Mouse (Mus musculus): Measurements from ENCODE around the gene Eci2.
"Not testable (repeated sequence)": the region's sequence is repeated elsewhere in the genome, so short reads cannot be mapped to it uniquely, and the experiment has no call there.

The Eci2 gene

DNA sequence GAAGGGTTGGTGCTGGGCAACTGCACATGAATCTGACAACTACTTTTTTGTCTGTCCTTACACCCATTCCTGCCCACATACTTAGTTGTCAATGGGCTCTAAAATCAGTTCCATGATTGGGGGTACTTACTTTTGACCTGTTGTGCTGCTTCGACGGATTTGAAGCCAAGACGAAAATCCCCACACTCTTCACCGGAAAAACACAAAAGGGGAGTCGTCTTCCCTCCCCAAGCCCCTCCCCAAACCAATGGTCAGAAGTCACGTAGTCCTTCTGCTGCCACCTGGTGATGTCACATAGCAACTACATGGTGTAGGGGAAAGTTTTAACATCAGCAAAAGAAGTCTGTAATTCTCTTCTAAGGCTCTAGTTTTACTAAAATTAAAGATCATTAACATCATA, at the start of gene Eci2:
Gene Eci2 (minus strand): TSS at position 218 of the 400 bp plus-strand sequence.
- DNase-seq (ENCODE audit: low read depth, low spot score), result peak; percentile 82

GRCm38 (mm10) chr13:35074862-35075261, 48.0 kb upstream of the Eci2 start:
- DNase-seq (ENCODE audit: low read depth, low spot score), result peak; percentile 9

DNA sequence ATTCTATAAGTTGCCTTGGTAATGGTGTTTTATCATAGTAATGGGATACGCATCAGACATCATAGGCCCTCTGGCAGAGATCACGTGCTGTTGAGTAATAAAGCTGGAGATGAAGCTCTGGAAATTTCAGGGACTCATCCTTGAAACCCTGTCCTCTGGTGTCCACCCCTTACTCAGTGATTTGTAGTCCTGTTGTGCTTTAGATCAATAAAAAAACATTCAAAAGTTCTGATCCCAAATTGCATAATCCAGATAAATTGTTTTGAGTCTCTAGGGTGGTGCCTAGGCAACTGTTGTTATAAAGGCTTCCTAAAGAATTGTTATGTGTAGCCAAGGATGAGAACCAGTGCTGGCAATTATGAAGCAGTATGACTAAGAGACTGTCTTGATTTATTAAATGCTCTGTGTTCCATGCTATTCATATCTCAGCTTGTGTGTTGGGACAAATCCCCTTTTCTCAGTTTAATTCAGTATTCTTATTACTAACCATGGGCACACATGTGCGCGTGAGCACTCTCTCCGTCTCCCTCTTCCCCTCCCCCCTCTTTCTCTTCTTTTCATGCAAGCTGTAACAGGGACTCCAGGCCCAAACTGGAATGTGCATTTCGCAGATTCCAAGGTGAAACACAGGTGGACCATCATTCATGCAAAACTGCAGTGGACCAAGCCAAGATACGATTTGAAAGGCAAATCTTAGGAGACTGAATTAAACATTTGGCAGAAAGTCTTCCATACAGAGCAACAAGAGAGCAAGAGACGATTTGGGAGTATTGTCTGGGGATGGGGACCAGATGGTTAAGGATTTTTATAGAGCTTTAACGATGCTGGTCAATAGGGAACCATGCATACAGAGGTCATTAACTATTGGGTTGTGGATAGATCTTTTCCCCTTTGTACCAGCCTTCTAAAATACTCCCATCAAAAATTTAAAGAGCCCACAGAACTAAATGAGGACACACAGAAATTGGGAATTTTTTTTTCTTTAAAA, 43.9 kb upstream of the Eci2 start:
- DNase-seq (ENCODE audit: low read depth, low spot score), result no peak

DNA sequence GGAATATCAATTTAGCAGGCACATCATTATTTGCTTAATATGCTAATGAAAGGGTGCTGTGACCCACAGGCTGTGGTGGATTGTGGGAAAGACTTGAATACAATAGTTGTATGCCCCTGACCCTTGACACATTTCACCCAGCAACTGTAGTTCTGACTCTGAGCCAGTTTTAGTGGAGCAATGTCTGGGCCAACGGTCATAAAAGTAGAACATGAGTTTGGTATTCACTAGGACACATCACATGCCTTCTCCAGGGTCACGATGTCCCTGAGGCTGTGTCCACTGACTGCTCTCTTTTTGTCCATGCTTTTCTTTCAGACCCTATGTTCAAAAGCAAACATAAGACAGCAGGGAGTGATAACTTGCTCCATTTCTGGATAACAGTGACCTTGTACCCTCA, 40.2 kb upstream of the Eci2 start:
- DNase-seq (ENCODE audit: low read depth, low spot score), result no peak

DNA sequence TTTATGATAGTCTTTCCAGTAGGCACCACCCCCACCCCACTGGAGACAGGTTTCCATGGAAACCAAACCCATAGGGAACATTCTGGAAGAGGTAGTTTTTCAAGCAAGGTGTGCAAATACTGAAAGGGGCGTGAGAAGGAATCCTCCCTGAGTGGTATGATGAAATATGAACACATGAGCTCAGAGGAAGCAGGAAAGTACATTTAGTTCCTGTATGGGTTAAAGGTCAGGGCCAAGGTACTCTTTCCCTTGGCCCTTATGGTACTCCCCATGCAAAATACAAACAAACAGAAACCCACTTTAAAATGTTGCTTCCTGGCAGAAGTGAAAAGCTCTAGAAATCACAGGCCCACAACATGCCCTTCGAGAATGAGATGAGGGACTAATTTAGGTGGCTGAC, 39.1 kb upstream of the Eci2 start:
- DNase-seq (ENCODE audit: low read depth, low spot score), result no peak

- no peak for DNase-seq (ENCODE audit: low read depth, low spot score)
Measured at GRCm38 (mm10) chr13:35064381-35064780, 37.5 kb upstream of the Eci2 start.

DNA sequence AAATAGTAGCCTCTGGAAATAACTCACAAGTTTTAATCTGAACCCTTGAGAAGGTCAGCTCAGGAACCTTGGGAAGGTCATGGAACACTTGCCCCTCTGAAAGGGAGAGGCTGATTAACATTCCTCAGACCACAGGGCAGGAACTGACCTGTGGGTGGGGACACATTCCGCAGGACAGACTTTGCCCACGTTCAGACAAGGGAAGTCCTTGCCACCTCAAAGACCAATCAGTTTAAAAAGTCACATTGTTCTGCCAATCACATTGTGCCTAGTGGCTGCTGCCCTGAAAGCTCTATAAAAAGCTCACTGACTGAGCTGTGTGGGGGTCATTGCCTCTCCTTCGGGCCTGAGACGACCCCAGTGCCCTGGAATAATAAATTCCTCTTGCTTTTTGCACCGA, 31.2 kb upstream of the Eci2 start:
- DNase-seq (ENCODE audit: low read depth, low spot score), result no peak

DNA sequence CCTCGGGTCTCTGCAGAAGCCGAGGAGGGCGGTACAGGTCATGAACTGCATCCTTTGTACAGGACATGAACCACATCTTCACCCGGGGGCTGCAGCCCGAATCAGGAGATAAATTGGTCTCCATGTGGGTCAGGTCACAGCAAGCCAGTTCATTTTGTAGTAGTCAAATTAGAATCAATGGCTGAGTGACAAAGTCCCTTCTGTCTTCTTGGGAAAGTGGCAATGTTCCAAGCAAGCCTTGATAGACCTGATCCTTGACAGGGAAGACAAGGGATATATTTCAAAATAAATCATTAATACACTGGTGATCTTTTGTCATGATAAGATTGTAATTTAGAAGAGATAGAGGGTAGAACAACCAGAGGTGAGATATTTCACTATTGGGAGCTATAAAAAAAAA, 9.6 kb upstream of the Eci2 start:
- no peak for DNase-seq (ENCODE audit: low read depth, low spot score)

GRCm38 (mm10) chr13:35035731-35036130, 8.8 kb upstream of the Eci2 start:
- no peak for DNase-seq (ENCODE audit: low read depth, low spot score)

DNA sequence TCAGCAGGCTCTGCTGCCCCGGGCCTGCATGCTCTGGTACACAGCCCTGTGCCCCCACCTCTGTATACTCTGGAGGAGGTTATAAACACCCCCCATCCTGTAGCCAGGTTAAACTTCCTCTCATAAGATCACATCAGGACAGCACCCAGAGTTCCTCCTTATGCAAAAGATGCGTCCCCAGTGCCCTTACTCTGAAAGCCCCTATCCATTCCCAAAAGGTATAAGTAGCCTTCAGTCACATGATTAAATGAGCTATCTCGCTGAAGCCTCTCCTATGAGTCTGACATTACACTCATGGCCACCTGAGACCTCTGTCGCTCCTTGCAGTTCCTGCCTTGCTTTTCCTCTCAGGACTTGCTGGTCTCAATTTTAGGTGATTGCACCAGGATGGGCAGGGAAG, 6.7 kb upstream of the Eci2 start:
- DNase-seq (ENCODE audit: low read depth, low spot score), result no peak

DNA sequence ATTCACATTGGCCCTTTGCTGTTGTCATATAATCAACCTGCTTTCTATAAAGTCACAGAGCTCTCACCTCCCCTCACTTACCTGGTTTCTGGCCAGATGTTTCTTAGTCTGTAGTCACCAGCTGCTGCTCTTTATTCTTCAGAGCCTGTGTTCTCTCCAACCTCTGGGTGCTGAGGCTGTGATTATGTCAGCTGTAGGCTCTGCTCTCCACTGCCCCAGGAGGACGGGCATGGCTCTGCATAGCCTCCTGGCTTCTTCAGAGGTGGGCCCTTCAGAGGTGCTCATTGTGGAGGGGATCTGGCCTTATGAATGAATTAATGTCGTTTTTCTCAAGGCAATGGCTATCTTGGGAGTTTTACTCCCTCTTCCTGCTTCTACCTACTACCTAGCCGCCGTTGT, 4.8 kb upstream of the Eci2 start:
- peak; percentile 22 for DNase-seq (ENCODE audit: low read depth, low spot score)

GRCm38 (mm10) chr13:35030979-35031683, 4.2 kb upstream of the Eci2 start:
- peak; percentile 21 for DNase-seq (ENCODE audit: low read depth, low spot score)

GRCm38 (mm10) chr13:35028365-35028764, 1.5 kb upstream of the Eci2 start:
- DNase-seq (ENCODE audit: low read depth, low spot score), result no peak

GRCm38 (mm10) chr13:35023401-35023800, 3.5 kb downstream of the Eci2 start:
- DNase-seq (ENCODE audit: low read depth, low spot score), result not testable (repeated sequence)

GRCm38 (mm10) chr13:35020383-35020782, 6.5 kb downstream of the Eci2 start:
- no peak for DNase-seq (ENCODE audit: low read depth, low spot score)

- DNase-seq (ENCODE audit: low read depth, low spot score), result no peak
Measured at GRCm38 (mm10) chr13:35018866-35019536, 7.9 kb downstream of the Eci2 start.

GRCm38 (mm10) chr13:35017392-35017791, 9.5 kb downstream of the Eci2 start:
- no peak for DNase-seq (ENCODE audit: low read depth, low spot score)

DNA sequence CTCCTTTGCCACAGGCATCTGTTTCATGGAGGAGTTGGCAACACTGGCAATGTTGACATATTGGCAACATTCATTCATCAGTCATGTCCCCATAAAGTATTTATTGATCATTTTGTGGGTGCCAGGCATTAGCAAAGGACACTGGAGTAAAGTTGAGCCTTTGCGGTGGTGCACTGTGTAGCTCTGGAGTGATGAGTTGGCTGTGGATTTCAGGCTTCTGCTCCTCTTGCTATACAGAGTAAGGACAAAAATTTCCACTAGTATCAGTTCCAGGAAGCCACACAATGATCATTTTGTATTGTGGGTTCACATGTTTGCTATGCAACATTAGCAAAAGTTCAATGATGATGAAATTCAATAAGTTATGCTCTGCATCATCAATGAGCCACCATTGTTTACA, 10.8 kb downstream of the Eci2 start:
- DNase-seq (ENCODE audit: low read depth, low spot score), result no peak

- DNase-seq (ENCODE audit: low read depth, low spot score), result no peak
Measured at GRCm38 (mm10) chr13:34995925-34996324, 31.0 kb downstream of the Eci2 start.

- DNase-seq (ENCODE audit: low read depth, low spot score), result peak; percentile 96
Measured at GRCm38 (mm10) chr13:34993983-34994811, 32.7 kb downstream of the Eci2 start.

GRCm38 (mm10) chr13:34993595-34993982, 33.3 kb downstream of the Eci2 start:
- peak; percentile 46 for DNase-seq (ENCODE audit: low read depth, low spot score)

Data from 3T3-L1 (cell line).